8 mouse cellular contexts compared by ENCODE assay signal in the genomic region with DNA sequence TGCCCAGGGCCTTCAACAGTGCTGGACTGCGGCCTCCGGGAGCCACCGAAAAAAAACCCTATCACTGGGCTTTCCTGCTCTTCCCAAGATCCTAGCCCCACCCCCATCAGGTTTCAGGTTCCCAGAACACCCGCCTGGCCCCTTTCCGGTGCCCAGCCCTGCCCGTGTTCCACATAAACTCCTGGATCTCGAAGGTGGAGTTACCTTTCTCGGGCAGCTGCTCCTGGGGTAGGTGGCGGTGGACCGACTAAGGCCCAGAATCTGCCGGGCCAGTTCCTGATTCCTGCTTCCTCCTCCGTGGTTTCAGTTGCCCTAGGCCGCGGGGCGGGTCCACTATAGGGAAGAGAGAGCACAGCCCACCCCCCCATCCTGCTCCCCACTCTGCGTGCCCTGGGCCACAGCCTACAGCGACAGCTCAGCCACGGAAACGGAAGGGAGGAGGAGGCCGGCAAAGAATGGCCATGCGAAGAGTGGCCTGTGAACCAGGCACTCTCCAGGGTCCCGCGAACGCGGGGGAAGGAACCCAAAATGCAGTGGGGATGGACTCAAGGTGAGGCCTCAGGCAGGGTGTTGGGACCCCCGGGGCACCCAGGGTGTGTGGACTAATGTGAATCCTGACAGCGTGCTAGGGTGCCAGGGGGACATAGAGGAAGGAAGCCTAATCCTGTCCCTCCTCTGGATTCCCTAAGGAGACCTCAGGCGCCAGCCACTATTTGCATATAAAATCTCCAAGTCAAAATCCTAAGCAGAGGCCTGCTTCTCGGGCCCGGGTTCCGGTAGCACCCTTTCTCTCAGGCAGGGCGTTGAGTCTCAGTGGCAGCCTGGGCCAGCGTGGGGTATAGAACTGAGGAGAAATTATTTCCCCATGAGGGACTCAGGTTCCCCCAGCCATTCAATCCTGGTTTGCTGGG. TPM values are rescaled to one million over a fixed set of nuclear protein-coding genes. Genes with fewer than 3 reads are reported as not detected.
DNase-seq lines count a peak whose midpoint lies in the region; ATAC-seq and TF ChIP-seq lines count a peak whose summit lies in the region.

A gene (minus strand): TSS at position 314 of the 911 bp plus-strand sequence.

- H3K27ac ChIP-seq in MEL (ENCODE audit: control insufficient read depth, low read depth, low read length): no peak within 1 kb of the TSS; the same call in 1 of the 2 replicates
- peak within 1 kb of the TSS; percentile 35; the same call in 1 of the 2 replicates for H3K27ac ChIP-seq in intestine, embryonic 14.5 days (ENCODE audit: low read depth)
- no peak within 1 kb of the TSS; the same call in 1 of the 2 replicates for H3K27ac ChIP-seq in liver, embryonic 14.5 days

- TF ChIP-seq EP300 in MEL (IDR thresholded peaks at IDR 0.05; ENCODE audit: low read depth in 1 of 2, low read length in 2 of 2): no peak
- no peak for TF ChIP-seq EP300 in liver, embryonic 14.5 days (IDR thresholded peaks at IDR 0.05; ENCODE audit: low read depth)

- peak within 1 kb of the TSS; percentile 20 to 45 for H3K4me3 ChIP-seq in MEL (ENCODE audit: control insufficient read depth in 1 of 2, insufficient read depth in 1 of 2, low read depth in 2 of 2, low read length in 2 of 2)
- H3K4me3 ChIP-seq in intestine, embryonic 14.5 days (ENCODE audit: low read depth, low read length): peak within 1 kb of the TSS; percentile 16
- peak within 1 kb of the TSS; percentile 33 to 34 for H3K4me3 ChIP-seq in liver, embryonic 14.5 days (ENCODE audit: insufficient read depth in 1 of 2, low read depth in 2 of 2, low read length in 2 of 2)

- DNase-seq in MEL (ENCODE audit: low read depth, low spot score): peak; percentile 44
- DNase-seq in gastrocnemius, postnatal 4 days (ENCODE audit: low spot score in 2 of 2): peak in 1 of 2 experiments; percentile 75
- DNase-seq in intestine, embryonic 14.5 days (ENCODE audit: low spot score): peak; percentile 72
- no peak for DNase-seq in liver, embryonic 14.5 days (ENCODE audit: low read depth in 3 of 3, low spot score in 3 of 3)
- peak; percentile 44 to 51 for DNase-seq in natural killer cell, adult 2 months (ENCODE audit: low spot score in 2 of 2)
- DNase-seq in T-cell, adult 2 months (ENCODE audit: low spot score): no peak
- no peak for DNase-seq in frontal cortex, postnatal 25 days (ENCODE audit: low spot score in 2 of 2)

- H3K79me2 ChIP-seq in MEL (ENCODE audit: control insufficient read depth, insufficient read depth, low read length, poor library complexity): no peaks in the 10 kb centered on the region

- TF ChIP-seq POLR2A in MEL (IDR thresholded peaks at IDR 0.05; ENCODE audit: control insufficient read depth in 1 of 2, insufficient read depth in 1 of 2, low read depth in 1 of 2, low read length in 2 of 2, poor library complexity in 1 of 2): peak in 1 of 2 experiments; percentile 17; a peak in 1 of 4 replicates

- no peak; the same call in 1 of the 2 replicates for TF ChIP-seq RAD21 in MEL (IDR thresholded peaks at IDR 0.05; ENCODE audit: low read depth, low read length)

- peak within 1 kb of the TSS; percentile 71 for H3K9ac ChIP-seq in MEL (ENCODE audit: control insufficient read depth, low read depth, low read length, poor library complexity, severe bottlenecking)
- H3K9ac ChIP-seq in intestine, embryonic 14.5 days (ENCODE audit: low read length): peak within 1 kb of the TSS; percentile 43
- H3K9ac ChIP-seq in liver, embryonic 14.5 days (replicated peaks): peak within 1 kb of the TSS; percentile 40; the same call in 1 of the 2 replicates

- H3K4me2 ChIP-seq in intestine, embryonic 14.5 days (ENCODE audit: low read length): peak within 1 kb of the TSS; percentile 46
- peak within 1 kb of the TSS; percentile 42 for H3K4me2 ChIP-seq in liver, embryonic 14.5 days (ENCODE audit: low read depth)

- peaks cover 2 to 8% of the 10 kb centered on the region in 2 experiments; a peak in 2 of 4 replicates for H3K4me1 ChIP-seq in MEL (ENCODE audit: control insufficient read depth in 1 of 2, insufficient read depth in 2 of 2, low read length in 2 of 2)
- no peaks in the 10 kb centered on the region for H3K4me1 ChIP-seq in intestine, embryonic 14.5 days (replicated peaks; ENCODE audit: control insufficient read depth, insufficient read depth, low read length)
- no peaks in the 10 kb centered on the region for H3K4me1 ChIP-seq in liver, embryonic 14.5 days (replicated peaks; ENCODE audit: control insufficient read depth in 2 of 2, insufficient read depth in 2 of 2, low read length in 1 of 2)

- TF ChIP-seq CTCF in MEL (IDR thresholded peaks at IDR 0.05 in 2 of 3, conservative IDR thresholded peaks at IDR 0.05 in 1 of 3; ENCODE audit: control insufficient read depth in 1 of 3, insufficient read depth in 1 of 3, low read depth in 2 of 3, low read length in 3 of 3, poor library complexity in 1 of 3, severe bottlenecking in 1 of 3): no peak
- no peak for TF ChIP-seq CTCF in liver, embryonic 14.5 days (IDR thresholded peaks at IDR 0.05; ENCODE audit: low read depth)

- WGBS in intestine, embryonic 14.5 days: 15% methylated on average over 33 of the region's 33 CpGs
- 10% methylated on average over 33 of the region's 33 CpGs for WGBS in liver, embryonic 14.5 days (ENCODE audit: insufficient replicate concordance)

- H3K36me3 ChIP-seq in MEL (ENCODE audit: control insufficient read depth in 1 of 2, insufficient read depth in 2 of 2, low read length in 2 of 2): no peaks in the 10 kb centered on the region; a peak in 1 of 4 replicates
- H3K36me3 ChIP-seq in intestine, embryonic 14.5 days (ENCODE audit: control insufficient read depth, insufficient read depth, low read length): peaks cover 29% of the 10 kb centered on the region
- no peaks in the 10 kb centered on the region; the same call in 1 of the 2 replicates for H3K36me3 ChIP-seq in liver, embryonic 14.5 days (replicated peaks; ENCODE audit: control insufficient read depth, insufficient read depth, low read depth)

- H3K9me3 ChIP-seq in MEL (replicated peaks; ENCODE audit: insufficient read depth, low read length): no peaks in the 10 kb centered on the region
- H3K9me3 ChIP-seq in intestine, embryonic 14.5 days (ENCODE audit: control insufficient read depth, low read length): no peaks in the 10 kb centered on the region
- no peaks in the 10 kb centered on the region for H3K9me3 ChIP-seq in liver, embryonic 14.5 days (ENCODE audit: control insufficient read depth, low read length)

- no peaks in the 10 kb centered on the region for H3K27me3 ChIP-seq in MEL (ENCODE audit: control insufficient read depth in 1 of 2, insufficient read depth in 2 of 2, low read length in 2 of 2)
- H3K27me3 ChIP-seq in intestine, embryonic 14.5 days (replicated peaks; ENCODE audit: control insufficient read depth, insufficient read depth, low read length): no peaks in the 10 kb centered on the region
- H3K27me3 ChIP-seq in liver, embryonic 14.5 days (ENCODE audit: control insufficient read depth, insufficient read depth, low read length): peaks cover 21% of the 10 kb centered on the region

- peak; percentile 71 for ATAC-seq in common myeloid progenitor, adult 5-6 weeks (replicated peaks; ENCODE audit: low read depth, poor library complexity, severe bottlenecking)
- no peak for ATAC-seq in intestine, embryonic 14.5 days (replicated peaks; ENCODE audit: low FRiP score, low TSS enrichment, low read depth)
- peak; percentile 34 for ATAC-seq in liver, embryonic 14.5 days (ENCODE audit: insufficient read depth)

TF ChIP-seq in MEL, 35 proteins besides CTCF, POLR2A, EP300 and RAD21:
- TF ChIP-seq RCOR1 (IDR thresholded peaks at IDR 0.05; ENCODE audit: low read depth, low read length): 0 out of 2 replicates have a peak, but pooled peaks have one; percentile 7
- TF ChIP-seq MEF2A (IDR thresholded peaks at IDR 0.05; ENCODE audit: extremely low read depth, insufficient replicate concordance, low read depth, low read length, poor library complexity, severe bottlenecking): no peak
- TF ChIP-seq USF2 (IDR thresholded peaks at IDR 0.05; ENCODE audit: borderline replicate concordance in 1 of 2, insufficient read depth in 1 of 2, low read depth in 1 of 2, low read length in 2 of 2): no peak
- no peak for TF ChIP-seq GATA1 (IDR thresholded peaks at IDR 0.05; ENCODE audit: low read depth, low read length)
- TF ChIP-seq ELF1 (IDR thresholded peaks at IDR 0.05; ENCODE audit: low read depth, low read length): 0 out of 2 replicates have a peak, but pooled peaks have one; percentile 22
- TF ChIP-seq MXI1 (IDR thresholded peaks at IDR 0.05; ENCODE audit: low read depth, low read length): no peak
- no peak for TF ChIP-seq TAL1 (IDR thresholded peaks at IDR 0.05; ENCODE audit: low read length)
- TF ChIP-seq MAFK (IDR thresholded peaks at IDR 0.05; ENCODE audit: borderline replicate concordance, low read depth, low read length): no peak

RNA-seq across cellular contexts. Expression of the gene that starts here (rescaled TPM):
- total RNA-seq in MEL (2012; rRNA removed): 1.3 and 2.7 TPM in 2 replicates
- polyA plus RNA-seq in MEL (2012; ENCODE audit: insufficient read depth in 1 of 2, insufficient read length in 2 of 2, low read depth in 1 of 2, low replicate concordance in 2 of 2, missing spikeins in 1 of 2): 1 to 10 TPM in 1 of 2 experiments, not detected in 1; 6.6 TPM
- 70.4 and 105 TPM in 2 replicates for total RNA-seq in common myeloid progenitor, adult 5-6 weeks (2017)
- 10 to 100 TPM; 16.7 to 18.1 TPM for total RNA-seq in gastrocnemius, postnatal 4 days (2021)
- 8.0 and 10.1 TPM in 2 replicates for polyA plus RNA-seq in intestine, embryonic 14.5 days (2014; fragmentation: Nextera tagmentation; extraction: Ambion mirVana)
- 9.8 and 11.9 TPM in 2 replicates for polyA plus RNA-seq in liver, embryonic 14.5 days (2012; rRNA removed)
- 9.0 and 10.1 TPM in 2 replicates for polyA plus RNA-seq in liver, embryonic 14.5 days (2014; fragmentation: Nextera tagmentation; extraction: Ambion mirVana)

Comparison
In these comparisons a context has a peak if more than half of its experiments do, and no peak if none do; other contexts are left out.
1. DNase-seq: peak in MEL (single experiment), intestine, embryonic 14.5 days (single experiment) and natural killer cell, adult 2 months (2 of 2); none in liver, embryonic 14.5 days (0 of 3), T-cell, adult 2 months (single experiment) and frontal cortex, postnatal 25 days (0 of 2).
2. Peak in every context shown above with its lines, with median percentiles within 50 percentile points of each other: H3K4me3 ChIP-seq and H3K9ac ChIP-seq.